Mouse (Mus musculus): Measurements from ENCODE around the gene Krtap9-3. TPM values are rescaled to one million over a fixed set of nuclear protein-coding genes. Genes with fewer than 3 reads are reported as not detected.
"Not testable (repeated sequence)": the region's sequence is repeated elsewhere in the genome, so short reads cannot be mapped to it uniquely, and the experiment has no call there.

The Krtap9-3 gene
- not detected in 2 replicates for polyA plus RNA-seq (2014; fragmentation: Nextera tagmentation; extraction: Ambion mirVana)

DNA sequence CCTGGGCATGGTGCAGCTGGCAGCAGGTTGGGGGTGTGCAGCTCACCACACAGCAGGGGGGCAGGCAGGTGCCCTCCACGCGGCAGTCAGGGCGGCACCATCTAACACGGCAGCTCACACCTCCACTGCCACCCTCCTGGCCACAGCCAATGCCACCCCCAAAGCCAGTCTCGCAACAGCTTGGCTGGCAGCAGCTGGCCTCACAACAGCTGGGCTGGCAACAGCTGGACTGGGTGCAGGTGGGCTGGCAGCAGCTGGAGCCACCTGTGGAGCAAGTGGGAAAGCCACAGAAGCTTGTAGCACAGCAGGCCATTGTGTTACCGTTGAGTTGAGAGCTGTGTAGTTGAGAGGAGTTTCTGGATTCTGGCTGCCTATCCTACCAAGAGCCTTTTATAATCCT lies at the start of gene Krtap9-3:
Gene Krtap9-3 (minus strand): TSS at position 364 of the 400 bp plus-strand sequence.
- not testable (repeated sequence) for H3K27me3 ChIP-seq (ENCODE audit: control insufficient read depth, insufficient read depth, low read length); H3K4me1 ChIP-seq (ENCODE audit: control insufficient read depth, insufficient read depth, low read length); H3K4me2 ChIP-seq (ENCODE audit: low read depth, low read length); H3K27ac ChIP-seq (ENCODE audit: low read depth, low read length); H3K9me3 ChIP-seq (ENCODE audit: control insufficient read depth, low read length); ATAC-seq (ENCODE audit: low read depth); H3K4me3 ChIP-seq (ENCODE audit: low read depth, low read length); H3K36me3 ChIP-seq (ENCODE audit: control insufficient read depth, insufficient read depth, low read length); H3K9ac ChIP-seq (replicated peaks; ENCODE audit: low read depth, low read length)
- WGBS, result 89% methylated on average over 6 of the region's 6 CpGs

DNA sequence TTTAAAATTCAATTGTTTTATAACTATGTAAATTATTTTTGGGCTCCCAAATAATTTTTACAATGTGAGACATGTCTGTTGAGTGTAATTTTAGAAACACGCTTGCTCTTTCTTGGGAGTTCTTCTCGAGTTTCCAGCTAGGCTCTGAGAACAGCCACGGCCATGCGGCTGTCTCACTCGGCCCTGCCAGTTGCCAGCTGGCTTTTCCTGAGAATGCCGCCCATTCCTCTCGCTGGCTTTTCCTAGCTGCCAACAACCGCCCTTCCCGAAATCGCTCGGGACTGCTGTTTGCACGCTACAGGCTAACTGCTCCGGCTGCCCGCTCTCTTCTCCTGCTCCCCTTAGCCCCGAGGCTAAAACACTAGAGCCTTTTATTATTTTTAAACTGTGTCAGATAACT lies 48.5 kb upstream of the Krtap9-3 start:
- H3K9ac ChIP-seq (replicated peaks; ENCODE audit: low read depth, low read length), result no peak overlapping the region
- no peak overlapping the region for H3K4me2 ChIP-seq (ENCODE audit: low read depth, low read length)
- no peaks in the 10 kb centered on the region for H3K27me3 ChIP-seq (ENCODE audit: control insufficient read depth, insufficient read depth, low read length)
- H3K36me3 ChIP-seq (ENCODE audit: control insufficient read depth, insufficient read depth, low read length), result no peaks in the 10 kb centered on the region
- no peaks in the 10 kb centered on the region for H3K9me3 ChIP-seq (ENCODE audit: control insufficient read depth, low read length)
- ATAC-seq (ENCODE audit: low read depth), result no peak
- WGBS, result 91% methylated on average over 15 of the region's 15 CpGs
- no peak overlapping the region for H3K27ac ChIP-seq (ENCODE audit: low read depth, low read length)
- H3K4me3 ChIP-seq (ENCODE audit: low read depth, low read length), result no peak overlapping the region
- no peaks in the 10 kb centered on the region for H3K4me1 ChIP-seq (ENCODE audit: control insufficient read depth, insufficient read depth, low read length)

DNA sequence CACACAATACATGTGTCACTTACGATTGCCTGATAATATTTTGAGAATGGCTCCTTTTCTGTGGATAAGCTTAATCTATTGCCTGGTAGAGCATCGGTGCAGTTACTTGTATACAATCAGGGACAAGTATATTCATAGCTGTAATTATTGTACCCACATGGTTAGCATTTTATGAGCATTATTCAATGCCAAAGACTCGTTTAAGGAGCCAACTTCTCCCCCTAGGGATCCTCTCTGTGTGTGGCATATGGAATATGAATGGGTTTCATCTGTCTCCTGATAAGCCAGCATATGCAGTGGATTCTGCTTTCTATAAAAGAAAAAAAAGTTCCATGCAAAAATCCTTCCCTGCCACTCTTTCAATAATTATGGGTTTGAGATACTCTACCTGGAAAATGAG lies 46.4 kb upstream of the Krtap9-3 start:
- H3K27me3 ChIP-seq (ENCODE audit: control insufficient read depth, insufficient read depth, low read length), result no peaks in the 10 kb centered on the region
- no peak overlapping the region for H3K4me2 ChIP-seq (ENCODE audit: low read depth, low read length)
- no peak for ATAC-seq (ENCODE audit: low read depth)
- 61% methylated on average over 3 of the region's 3 CpGs for WGBS
- H3K27ac ChIP-seq (ENCODE audit: low read depth, low read length), result no peak overlapping the region
- no peaks in the 10 kb centered on the region for H3K36me3 ChIP-seq (ENCODE audit: control insufficient read depth, insufficient read depth, low read length)
- no peaks in the 10 kb centered on the region for H3K9me3 ChIP-seq (ENCODE audit: control insufficient read depth, low read length)
- no peak overlapping the region for H3K4me3 ChIP-seq (ENCODE audit: low read depth, low read length)
- H3K9ac ChIP-seq (replicated peaks; ENCODE audit: low read depth, low read length), result no peak overlapping the region
- H3K4me1 ChIP-seq (ENCODE audit: control insufficient read depth, insufficient read depth, low read length), result no peaks in the 10 kb centered on the region

DNA sequence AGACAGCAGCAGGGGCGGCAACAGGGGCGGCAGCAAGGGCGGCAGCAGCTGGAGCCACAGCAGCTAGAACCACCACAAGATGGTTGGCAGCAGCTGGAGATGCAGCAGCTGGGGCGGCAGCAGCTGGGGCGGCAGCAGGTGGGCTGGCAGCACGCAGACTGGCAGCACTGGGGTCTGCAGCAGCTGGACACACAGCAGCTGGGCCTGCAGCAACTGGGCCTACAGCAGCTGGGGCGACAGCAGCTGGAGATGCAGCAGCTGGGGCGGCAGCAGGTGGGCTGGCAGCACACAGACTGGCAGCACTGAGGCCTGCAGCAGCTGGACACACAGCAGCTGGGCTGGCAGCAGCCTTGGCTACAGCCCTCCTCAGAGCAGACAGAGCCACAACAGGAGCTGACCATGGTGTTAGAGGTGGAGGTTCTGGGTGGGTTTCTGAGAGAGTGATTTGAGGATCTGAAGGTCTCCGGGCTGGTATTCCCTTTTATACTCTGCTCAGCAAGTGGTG lies 45.8 kb upstream of the Krtap9-3 start, which contains the start of gene Krtap4-7:
Gene Krtap4-7 (minus strand): TSS at position 455 of the 505 bp plus-strand sequence.
- not testable (repeated sequence) for H3K36me3 ChIP-seq (ENCODE audit: control insufficient read depth, insufficient read depth, low read length)

DNA sequence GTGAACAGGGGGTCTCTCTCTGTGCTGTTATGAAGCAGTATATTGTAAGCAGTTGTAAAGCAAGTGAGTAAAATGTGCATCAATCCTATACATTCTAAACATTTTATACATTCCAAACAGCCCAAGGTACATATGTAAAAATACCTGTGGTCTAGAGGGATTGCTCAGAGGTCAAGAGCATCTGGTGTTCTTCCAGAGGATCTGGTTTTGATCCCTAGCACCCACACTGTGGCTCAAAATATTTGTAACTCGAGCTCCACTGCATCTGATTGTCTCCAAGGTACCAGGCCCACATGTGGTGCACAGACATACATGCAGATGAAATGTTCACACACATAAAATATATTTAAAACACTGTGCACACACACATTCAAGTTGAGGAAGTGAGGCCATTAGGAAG lies 43.0 kb upstream of the Krtap9-3 start:
- Histone ChIP-seq H3K9me3 (ENCODE audit: control insufficient read depth, low read length) (no peaks in the 10 kb centered on the region), H3K4me1 (ENCODE audit: control insufficient read depth, insufficient read depth, low read length) (no peaks in the 10 kb centered on the region), H3K9ac (replicated peaks; ENCODE audit: low read depth, low read length) (no peak overlapping the region), H3K27me3 (ENCODE audit: control insufficient read depth, insufficient read depth, low read length) (no peaks in the 10 kb centered on the region), H3K4me2 (ENCODE audit: low read depth, low read length) (no peak overlapping the region), H3K4me3 (ENCODE audit: low read depth, low read length) (no peak overlapping the region), H3K36me3 (ENCODE audit: control insufficient read depth, insufficient read depth, low read length) (no peaks in the 10 kb centered on the region), H3K27ac (ENCODE audit: low read depth, low read length) (no peak overlapping the region)
- no peak for ATAC-seq (ENCODE audit: low read depth)
- WGBS, result 60% methylated on average over 1 of the region's 1 CpGs

More for the DNA sequence above, 45.8 kb upstream of the Krtap9-3 start, which contains the start of gene Krtap4-7:
- H3K27me3 ChIP-seq (ENCODE audit: control insufficient read depth, insufficient read depth, low read length); H3K27ac ChIP-seq (ENCODE audit: low read depth, low read length); ATAC-seq (ENCODE audit: low read depth); H3K4me3 ChIP-seq (ENCODE audit: low read depth, low read length); H3K4me1 ChIP-seq (ENCODE audit: control insufficient read depth, insufficient read depth, low read length); H3K9me3 ChIP-seq (ENCODE audit: control insufficient read depth, low read length); H3K4me2 ChIP-seq (ENCODE audit: low read depth, low read length); H3K9ac ChIP-seq (replicated peaks; ENCODE audit: low read depth, low read length): not testable (repeated sequence)
- 84% methylated on average over 9 of the region's 9 CpGs for WGBS

DNA sequence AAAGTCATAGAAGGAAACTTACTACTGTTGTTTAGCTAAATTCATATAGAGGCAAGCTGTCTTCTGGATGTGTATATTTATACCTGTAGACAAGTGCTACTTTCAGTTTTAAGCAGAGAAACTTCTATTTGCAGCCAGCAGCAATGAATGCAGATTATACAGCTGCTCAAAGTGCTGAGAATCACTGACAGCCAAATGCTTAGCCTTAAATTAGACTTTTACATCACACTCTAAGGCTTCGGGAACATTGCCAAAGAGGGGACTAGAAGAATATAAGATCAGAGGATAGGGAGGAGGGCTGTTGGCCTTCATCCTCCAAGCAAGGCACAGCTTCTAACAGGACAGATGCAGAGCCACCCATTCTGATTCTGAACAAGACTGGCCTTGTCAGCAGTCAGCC lies 39.2 kb upstream of the Krtap9-3 start:
- H3K4me3 ChIP-seq (ENCODE audit: low read depth, low read length), result no peak overlapping the region
- H3K27me3 ChIP-seq (ENCODE audit: control insufficient read depth, insufficient read depth, low read length), result no peaks in the 10 kb centered on the region
- no peak overlapping the region for H3K27ac ChIP-seq (ENCODE audit: low read depth, low read length)
- ATAC-seq (ENCODE audit: low read depth), result no peak
- no peaks in the 10 kb centered on the region for H3K36me3 ChIP-seq (ENCODE audit: control insufficient read depth, insufficient read depth, low read length)
- 74% methylated on average over 1 of the region's 1 CpGs for whole genome bisulfite sequencing
- H3K4me2 ChIP-seq (ENCODE audit: low read depth, low read length), result no peak overlapping the region
- H3K9ac ChIP-seq (replicated peaks; ENCODE audit: low read depth, low read length), result no peak overlapping the region
- H3K4me1 ChIP-seq (ENCODE audit: control insufficient read depth, insufficient read depth, low read length), result no peaks in the 10 kb centered on the region
- H3K9me3 ChIP-seq (ENCODE audit: control insufficient read depth, low read length), result no peaks in the 10 kb centered on the region

DNA sequence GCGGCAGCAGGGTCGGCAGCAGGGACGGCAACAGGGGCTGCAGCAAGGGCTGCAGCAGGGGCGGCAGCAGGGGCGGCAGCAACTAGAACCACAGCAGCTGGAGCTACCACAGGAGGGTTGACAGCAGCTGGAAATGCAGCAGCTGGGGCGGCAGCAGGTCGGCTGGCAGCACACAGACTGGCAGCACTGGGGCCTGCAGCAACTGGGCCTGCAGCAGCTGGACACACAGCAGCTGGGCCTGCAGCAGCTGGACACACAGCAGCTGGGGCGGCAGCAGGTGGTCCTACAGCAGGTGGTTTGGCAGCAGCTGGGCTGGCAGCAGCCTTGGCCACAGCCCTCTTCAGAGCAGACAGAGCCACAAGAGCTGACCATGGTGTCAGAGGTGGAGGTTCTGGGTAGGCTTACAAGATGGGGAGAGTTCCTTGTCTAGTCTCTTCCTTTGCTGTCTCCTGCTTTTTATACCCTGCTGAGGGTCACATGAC lies 36.8 kb upstream of the Krtap9-3 start, which contains the start of gene Krtap4-2:
Gene Krtap4-2 (minus strand): TSS at position 432 of the 482 bp plus-strand sequence.
- WGBS, result 45% methylated on average over 7 of the region's 8 CpGs
- Histone ChIP-seq H3K4me1 (ENCODE audit: control insufficient read depth, insufficient read depth, low read length) (no peaks in the 10 kb centered on the region), H3K9me3 (ENCODE audit: control insufficient read depth, low read length) (no peaks in the 10 kb centered on the region), H3K4me3 (ENCODE audit: low read depth, low read length) (no peak within 1 kb of the TSS), H3K27ac (ENCODE audit: low read depth, low read length) (no peak within 1 kb of the TSS), H3K4me2 (ENCODE audit: low read depth, low read length) (no peak within 1 kb of the TSS), H3K27me3 (ENCODE audit: control insufficient read depth, insufficient read depth, low read length) (no peaks in the 10 kb centered on the region), H3K36me3 (ENCODE audit: control insufficient read depth, insufficient read depth, low read length) (no peaks in the 10 kb centered on the region), H3K9ac (replicated peaks; ENCODE audit: low read depth, low read length) (no peak within 1 kb of the TSS)
- ATAC-seq (ENCODE audit: low read depth), result no peak

DNA sequence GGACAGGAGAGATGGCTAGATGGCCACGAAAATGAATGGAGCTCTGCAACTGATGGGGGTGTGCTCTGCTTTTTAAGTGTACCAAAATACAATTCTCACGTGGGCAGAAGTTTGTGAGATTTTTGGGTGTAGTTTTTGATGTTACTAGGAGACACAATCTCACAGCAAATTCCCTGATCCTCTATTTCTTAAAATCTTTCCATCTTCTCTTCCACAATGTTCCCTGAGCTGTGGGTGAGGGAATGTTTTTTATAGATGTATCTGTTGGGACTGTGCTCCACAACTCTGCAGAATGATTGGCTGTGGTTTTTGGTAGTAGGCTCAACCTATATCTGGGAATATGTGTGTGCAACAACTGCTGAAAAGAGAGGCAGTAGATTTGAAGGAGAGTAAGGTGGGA lies 35.4 kb upstream of the Krtap9-3 start:
- 72% methylated on average over 2 of the region's 2 CpGs for WGBS
- H3K27me3 ChIP-seq (ENCODE audit: control insufficient read depth, insufficient read depth, low read length), result no peaks in the 10 kb centered on the region

DNA sequence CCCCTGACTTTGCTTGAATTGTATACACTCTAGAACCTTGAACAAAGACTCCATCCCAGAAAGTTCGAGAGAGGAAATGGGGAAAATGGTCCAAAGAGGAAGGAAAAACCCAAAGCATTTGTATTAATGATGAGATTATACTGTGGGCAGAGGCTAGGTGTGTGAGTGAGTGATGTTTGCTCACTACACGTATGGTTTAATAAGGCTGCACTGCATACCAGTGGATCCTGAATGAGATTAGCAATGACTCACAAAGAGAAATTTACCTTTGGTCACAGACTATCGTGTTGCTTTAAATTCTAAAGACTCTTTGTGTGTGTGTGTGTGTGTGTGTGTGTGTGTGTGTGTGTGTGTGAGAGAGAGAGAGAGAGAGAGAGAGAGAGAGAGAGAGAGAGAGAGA lies 33.0 kb upstream of the Krtap9-3 start:
- no peak overlapping the region for H3K4me2 ChIP-seq (ENCODE audit: low read depth, low read length)
- H3K4me1 ChIP-seq (ENCODE audit: control insufficient read depth, insufficient read depth, low read length), result no peaks in the 10 kb centered on the region
- no peak for ATAC-seq (ENCODE audit: low read depth)
- no peak overlapping the region for H3K9ac ChIP-seq (replicated peaks; ENCODE audit: low read depth, low read length)
- H3K36me3 ChIP-seq (ENCODE audit: control insufficient read depth, insufficient read depth, low read length), result no peaks in the 10 kb centered on the region
- H3K27me3 ChIP-seq (ENCODE audit: control insufficient read depth, insufficient read depth, low read length), result no peaks in the 10 kb centered on the region
- H3K9me3 ChIP-seq (ENCODE audit: control insufficient read depth, low read length), result no peaks in the 10 kb centered on the region
- no peak overlapping the region for H3K27ac ChIP-seq (ENCODE audit: low read depth, low read length)
- H3K4me3 ChIP-seq (ENCODE audit: low read depth, low read length), result no peak overlapping the region
- WGBS, result 89% methylated on average over 3 of the region's 3 CpGs

More for the DNA sequence above, 35.4 kb upstream of the Krtap9-3 start:
- Histone ChIP-seq H3K4me1 (ENCODE audit: control insufficient read depth, insufficient read depth, low read length) (no peaks in the 10 kb centered on the region), H3K27ac (ENCODE audit: low read depth, low read length) (no peak overlapping the region), H3K4me3 (ENCODE audit: low read depth, low read length) (no peak overlapping the region), H3K9ac (replicated peaks; ENCODE audit: low read depth, low read length) (no peak overlapping the region), H3K4me2 (ENCODE audit: low read depth, low read length) (no peak overlapping the region), H3K36me3 (ENCODE audit: control insufficient read depth, insufficient read depth, low read length) (no peaks in the 10 kb centered on the region), H3K9me3 (ENCODE audit: control insufficient read depth, low read length) (no peaks in the 10 kb centered on the region)
- ATAC-seq (ENCODE audit: low read depth), result no peak

Measured in neural tube, embryonic 14.5 days (tissue).